Mouse (Mus musculus): ENCODE results near the gene Pgk1. TPM values are rescaled to one million over a fixed set of nuclear protein-coding genes. Genes with fewer than 3 reads are reported as not detected.
"Not testable (repeated sequence)": the region's sequence is repeated elsewhere in the genome, so short reads cannot be mapped to it uniquely, and the experiment has no call there.

Pgk1 gene
- polyA plus RNA-seq, 1 experiment, result 64.4 TPM

DNA sequence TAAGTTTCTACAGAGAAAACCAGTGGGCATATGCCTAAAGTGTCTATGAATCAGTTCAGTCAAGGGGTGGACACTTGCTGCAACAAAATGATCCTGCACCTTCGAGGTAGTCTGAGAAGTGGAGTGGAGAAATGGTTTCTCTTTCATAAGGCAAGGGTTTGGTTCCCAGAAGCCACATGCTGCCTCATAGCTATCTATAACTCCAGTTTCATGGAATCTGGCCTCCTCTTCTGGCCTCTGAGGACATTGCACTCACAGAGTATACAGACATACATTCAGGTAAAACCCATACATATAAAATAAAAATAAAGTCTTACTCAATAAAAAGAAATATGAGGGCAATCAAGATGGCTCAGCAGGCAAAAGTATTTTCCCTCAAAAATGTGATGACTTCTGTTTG, 21.8 kb upstream of the Pgk1 start:
- no peaks in the 10 kb centered on the region for H3K4me1 ChIP-seq (ENCODE audit: control insufficient read depth, insufficient read depth, low read length)
- H3K4me3 ChIP-seq (replicated peaks; ENCODE audit: extremely low read depth, low read depth, low read length), result no peak overlapping the region
- TF ChIP-seq CTCF (IDR thresholded peaks at IDR 0.05; ENCODE audit: insufficient read depth, low read length) (no peak), POLR2A (IDR thresholded peaks at IDR 0.05; ENCODE audit: borderline replicate concordance, extremely low read depth, low read depth, low read length) (no peak)
- WGBS, result 53% methylated on average over 1 of the region's 1 CpGs
- DNase-seq, result no peak

- peak; percentile 50 for DNase-seq
- TF ChIP-seq CTCF (IDR thresholded peaks at IDR 0.05; ENCODE audit: insufficient read depth, low read length) (peak; percentile 55), POLR2A (IDR thresholded peaks at IDR 0.05; ENCODE audit: borderline replicate concordance, extremely low read depth, low read depth, low read length) (no peak)
- 34% methylated on average over 18 of the region's 18 CpGs for WGBS
- Histone ChIP-seq H3K4me1 (ENCODE audit: control insufficient read depth, insufficient read depth, low read length) (no peaks in the 10 kb centered on the region), H3K4me3 (replicated peaks; ENCODE audit: extremely low read depth, low read depth, low read length) (peak overlapping the region; percentile 33)
These were observed 15.6 kb upstream of the Pgk1 start for GRCm38 (mm10) chrX:106171106-106171852.

DNA sequence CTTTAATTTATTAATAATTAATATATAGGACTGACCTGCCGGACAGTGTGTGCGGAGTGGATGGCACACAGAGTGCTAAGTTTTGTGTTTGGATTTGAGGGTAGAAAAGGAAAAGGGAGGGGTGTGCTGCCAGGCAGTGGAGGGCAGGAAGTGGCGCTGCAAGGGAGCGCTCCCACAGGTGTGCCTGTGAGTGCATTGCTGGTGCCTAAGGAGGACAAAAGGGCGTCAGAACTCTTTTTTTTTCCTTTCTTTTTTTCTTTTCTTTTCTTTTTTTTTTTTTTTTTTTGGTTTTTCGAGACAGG, 15.1 kb upstream of the Pgk1 start:
- Histone ChIP-seq H3K4me3 (replicated peaks; ENCODE audit: extremely low read depth, low read depth, low read length) (no peak overlapping the region), H3K4me1 (ENCODE audit: control insufficient read depth, insufficient read depth, low read length) (no peaks in the 10 kb centered on the region)
- no peak for DNase-seq
- 52% methylated on average over 6 of the region's 6 CpGs for WGBS
- no peak for TF ChIP-seq POLR2A (IDR thresholded peaks at IDR 0.05; ENCODE audit: borderline replicate concordance, extremely low read depth, low read depth, low read length)
- TF ChIP-seq CTCF (IDR thresholded peaks at IDR 0.05; ENCODE audit: insufficient read depth, low read length), result no peak

DNA sequence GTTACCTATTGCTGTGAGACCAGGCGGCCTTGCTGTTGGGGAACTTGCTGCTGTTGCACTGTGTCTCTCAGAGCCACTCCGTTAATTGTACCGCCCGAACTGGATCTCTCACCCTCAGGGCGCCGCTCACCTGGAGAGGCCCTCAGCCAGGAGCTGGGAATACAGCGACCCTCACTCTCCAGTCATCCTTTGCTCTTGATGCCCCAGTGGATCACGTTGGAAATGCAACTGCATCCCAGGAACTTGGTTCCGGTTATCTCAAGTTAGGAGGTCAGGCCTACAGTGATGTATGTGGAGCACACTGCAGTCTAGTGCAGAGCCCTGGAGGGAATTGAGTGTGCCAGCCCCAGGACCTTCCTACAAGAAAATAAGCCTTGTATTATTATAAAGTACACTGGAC, 10.6 kb upstream of the Pgk1 start:
- 64% methylated on average over 9 of the region's 9 CpGs for WGBS
- Histone ChIP-seq H3K4me1 (ENCODE audit: control insufficient read depth, insufficient read depth, low read length) (no peaks in the 10 kb centered on the region), H3K4me3 (replicated peaks; ENCODE audit: extremely low read depth, low read depth, low read length) (no peak overlapping the region)
- DNase-seq, result no peak
- TF ChIP-seq POLR2A (IDR thresholded peaks at IDR 0.05; ENCODE audit: borderline replicate concordance, extremely low read depth, low read depth, low read length), result no peak
- no peak for TF ChIP-seq CTCF (IDR thresholded peaks at IDR 0.05; ENCODE audit: insufficient read depth, low read length)

DNA sequence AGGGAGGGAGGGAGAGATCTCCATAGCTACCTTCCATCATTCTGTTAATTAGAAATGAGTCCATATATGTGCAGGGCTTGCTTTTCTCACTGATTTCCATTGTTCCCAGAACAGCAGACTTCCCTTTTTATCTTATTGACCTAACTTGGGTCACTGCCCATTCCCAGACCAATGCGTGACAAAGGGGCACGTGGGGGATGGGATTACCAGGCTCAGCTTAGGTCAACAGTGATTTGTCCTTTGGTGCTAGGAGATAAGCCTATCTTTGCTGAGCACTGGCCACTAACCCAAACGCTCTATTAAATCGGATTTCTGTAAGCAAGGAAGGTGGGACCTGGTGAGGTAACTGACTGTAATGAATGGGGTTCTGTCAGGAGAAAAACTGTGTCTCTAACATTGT, 2.6 kb upstream of the Pgk1 start:
- TF ChIP-seq CTCF (IDR thresholded peaks at IDR 0.05; ENCODE audit: insufficient read depth, low read length) (no peak), POLR2A (IDR thresholded peaks at IDR 0.05; ENCODE audit: borderline replicate concordance, extremely low read depth, low read depth, low read length) (no peak)
- Histone ChIP-seq H3K4me1 (ENCODE audit: control insufficient read depth, insufficient read depth, low read length) (no peaks in the 10 kb centered on the region), H3K4me3 (replicated peaks; ENCODE audit: extremely low read depth, low read depth, low read length) (no peak overlapping the region)
- DNase-seq, result no peak
- 44% methylated on average over 4 of the region's 4 CpGs for WGBS

DNA sequence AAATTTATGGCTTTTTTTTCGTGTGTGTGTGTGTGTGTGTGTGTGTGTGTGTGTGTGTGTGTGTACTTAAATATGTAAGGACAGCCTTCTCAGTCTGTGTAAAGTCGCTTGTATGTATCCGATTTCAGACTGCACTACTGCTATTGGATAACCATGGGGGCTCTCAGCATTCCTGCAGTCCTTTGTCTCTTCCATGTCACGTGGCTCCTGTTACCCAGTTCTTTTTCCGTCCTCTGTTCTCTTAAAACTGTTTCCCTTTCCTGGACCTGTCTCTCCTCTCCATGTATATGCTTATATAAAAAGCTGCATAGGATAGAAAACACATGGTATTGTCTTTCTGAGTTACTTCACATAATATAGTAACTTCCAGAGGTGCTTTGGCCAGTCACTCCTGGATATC, 1.2 kb upstream of the Pgk1 start:
- TF ChIP-seq POLR2A (IDR thresholded peaks at IDR 0.05; ENCODE audit: borderline replicate concordance, extremely low read depth, low read depth, low read length) (no peak), CTCF (IDR thresholded peaks at IDR 0.05; ENCODE audit: insufficient read depth, low read length) (no peak)
- Histone ChIP-seq H3K4me1 (ENCODE audit: control insufficient read depth, insufficient read depth, low read length) (no peaks in the 10 kb centered on the region; the same call in 1 of the 2 replicates), H3K4me3 (replicated peaks; ENCODE audit: extremely low read depth, low read depth, low read length) (no peak overlapping the region)
- 37% methylated on average over 5 of the region's 5 CpGs for WGBS
- no peak for DNase-seq

GRCm38 (mm10) chrX:106187737-106188136, 837 bp downstream of the Pgk1 start:
- TF ChIP-seq POLR2A (IDR thresholded peaks at IDR 0.05; ENCODE audit: borderline replicate concordance, extremely low read depth, low read depth, low read length) (no peak), CTCF (IDR thresholded peaks at IDR 0.05; ENCODE audit: insufficient read depth, low read length) (no peak)
- peak; percentile 14 for DNase-seq
- Histone ChIP-seq H3K4me3 (replicated peaks; ENCODE audit: extremely low read depth, low read depth, low read length) (peak overlapping the region; percentile 77), H3K4me1 (ENCODE audit: control insufficient read depth, insufficient read depth, low read length) (no peaks in the 10 kb centered on the region; the same call in 1 of the 2 replicates)
- WGBS, result 30% methylated on average over 12 of the region's 12 CpGs

DNA sequence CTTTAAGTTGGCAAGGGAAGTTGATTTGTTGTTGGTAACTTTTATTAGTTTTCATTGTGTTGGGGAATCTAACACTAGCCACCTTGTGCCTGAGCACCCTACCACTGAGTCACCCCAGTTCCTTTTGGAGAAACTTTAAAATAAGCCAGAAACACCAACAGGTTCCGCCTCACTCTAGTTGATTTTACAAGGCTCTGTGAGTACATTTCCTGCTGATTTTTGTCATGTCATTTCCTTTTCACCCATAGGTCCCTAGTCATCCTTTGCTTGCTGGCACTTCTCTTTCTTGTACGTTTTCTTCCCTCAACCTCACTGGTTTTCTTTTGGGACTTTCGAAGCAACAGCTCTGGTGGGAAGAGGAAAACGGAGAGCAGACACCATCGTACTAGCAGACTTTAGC, 2.5 kb downstream of the Pgk1 start:
- DNase-seq, result no peak
- TF ChIP-seq CTCF (IDR thresholded peaks at IDR 0.05; ENCODE audit: insufficient read depth, low read length), result no peak
- TF ChIP-seq POLR2A (IDR thresholded peaks at IDR 0.05; ENCODE audit: borderline replicate concordance, extremely low read depth, low read depth, low read length), result no peak
- WGBS, result 57% methylated on average over 5 of the region's 5 CpGs
- Histone ChIP-seq H3K4me1 (ENCODE audit: control insufficient read depth, insufficient read depth, low read length) (no peaks in the 10 kb centered on the region; the same call in 1 of the 2 replicates), H3K4me3 (replicated peaks; ENCODE audit: extremely low read depth, low read depth, low read length) (no peak overlapping the region)

DNA sequence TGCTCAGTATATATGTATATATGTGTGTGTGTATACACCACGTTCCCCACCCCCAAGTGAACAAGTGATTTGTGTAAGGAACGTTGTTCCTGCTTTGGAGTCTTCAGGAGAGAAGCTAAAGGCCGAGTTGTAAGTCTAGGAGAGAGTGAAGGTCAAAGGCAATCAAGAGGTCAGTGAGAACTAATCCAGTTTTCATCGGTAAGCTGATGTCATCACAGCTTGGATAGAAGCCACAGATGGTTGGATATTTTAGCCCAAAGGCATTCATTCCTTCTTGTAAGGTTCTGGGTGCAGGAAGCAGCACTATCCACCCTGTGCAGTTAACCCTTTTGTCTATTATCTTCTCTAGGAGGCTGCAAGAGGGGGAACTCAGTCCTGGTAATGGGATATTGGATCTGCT, 3.2 kb downstream of the Pgk1 start:
- H3K4me1 ChIP-seq (ENCODE audit: control insufficient read depth, insufficient read depth, low read length), result no peaks in the 10 kb centered on the region; the same call in 1 of the 2 replicates
- DNase-seq, result no peak
- 46% methylated on average over 4 of the region's 4 CpGs for WGBS
- TF ChIP-seq POLR2A (IDR thresholded peaks at IDR 0.05; ENCODE audit: borderline replicate concordance, extremely low read depth, low read depth, low read length) (no peak), CTCF (IDR thresholded peaks at IDR 0.05; ENCODE audit: insufficient read depth, low read length) (no peak)
- H3K4me3 ChIP-seq (replicated peaks; ENCODE audit: extremely low read depth, low read depth, low read length), result no peak overlapping the region

- not testable (repeated sequence) for H3K4me3 ChIP-seq (replicated peaks; ENCODE audit: extremely low read depth, low read depth, low read length); DNase-seq; H3K4me1 ChIP-seq (ENCODE audit: control insufficient read depth, insufficient read depth, low read length)
- 80% methylated on average over 6 of the region's 6 CpGs for WGBS
These were observed 7.5 kb downstream of the Pgk1 start for GRCm38 (mm10) chrX:106194361-106194760.

Measured in lung, adult 2 months (tissue).